In genomic region chr19:45494121-45494775, GRCm38 (mm10) we compare ENCODE assay signal across 19 mouse cellular contexts.
A peak's percentile ranks its signal among the peaks of the same experiment; 100 is the strongest.
DNase-seq lines count a peak whose midpoint lies in the region; ATAC-seq and TF ChIP-seq lines count a peak whose summit lies in the region.
"Had no signal": no experiment of that assay in that cellular context is flagged by ENCODE, and none has a peak within 500 bp of the region (broad histone marks: within the 10 kb centered on the region; RNA-seq: fewer than 3 reads in every experiment).

No protein-coding gene starts in this region.

- H3K36me3 ChIP-seq in forebrain, embryonic 14.5 days (ENCODE audit: control insufficient read depth, insufficient read depth, low read length), result no peaks in the 10 kb centered on the region
- no peaks in the 10 kb centered on the region for H3K36me3 ChIP-seq in midbrain, embryonic 14.5 days (ENCODE audit: control insufficient read depth, insufficient read depth, low read length)
- H3K36me3 ChIP-seq: embryonic facial prominence, embryonic 15.5 days; midbrain, embryonic 12.5 days had no signal

- no peaks in the 10 kb centered on the region for H3K9me3 ChIP-seq in forebrain, embryonic 14.5 days (replicated peaks; ENCODE audit: control insufficient read depth, low read length)
- no peaks in the 10 kb centered on the region for H3K9me3 ChIP-seq in midbrain, embryonic 14.5 days (ENCODE audit: control insufficient read depth, low read length)
- H3K9me3 ChIP-seq: embryonic facial prominence, embryonic 15.5 days; midbrain, embryonic 12.5 days had no signal

- H3K4me2 ChIP-seq in forebrain, embryonic 14.5 days (ENCODE audit: low read length), result no peak overlapping the region
- no peak overlapping the region for H3K4me2 ChIP-seq in midbrain, embryonic 14.5 days (ENCODE audit: low read length)
- H3K4me2 ChIP-seq: embryonic facial prominence, embryonic 15.5 days; liver, embryonic 11.5 days; midbrain, embryonic 12.5 days had no signal

- DNase-seq in layer of hippocampus, adult 2 months (ENCODE audit: low spot score in 2 of 2), result no peak
- no peak for DNase-seq in layer of hippocampus, postnatal 36 days
- DNase-seq in forebrain, embryonic 14.5 days (ENCODE audit: low spot score), result peak; percentile 53
- DNase-seq in midbrain, embryonic 14.5 days, result peak; percentile 60
- no peak for DNase-seq in adrenal gland, postnatal 36 days
- DNase-seq in adipocyte (ENCODE audit: low spot score), result no peak
- DNase-seq in left cerebral cortex, adult 11 months (ENCODE audit: low spot score), result no peak
- DNase-seq: cerebellum, postnatal 10 days; embryo, embryonic 11 days; gastrocnemius, adult 2 months; kidney, adult 8-10 months; kidney, postnatal 4 days; left cerebral cortex, postnatal 4 days; lung, adult 2 months; lung, postnatal 4 days; thymus, postnatal 36 days had no signal

- H3K4me1 ChIP-seq in forebrain, embryonic 14.5 days (ENCODE audit: control insufficient read depth, insufficient read depth, low read length), result peaks cover 12% of the 10 kb centered on the region
- H3K4me1 ChIP-seq in midbrain, embryonic 14.5 days (ENCODE audit: control insufficient read depth, insufficient read depth, low read length), result peaks cover 11% of the 10 kb centered on the region; the same call in 1 of the 2 replicates

- no peak overlapping the region for H3K9ac ChIP-seq in forebrain, embryonic 14.5 days (ENCODE audit: low read length)
- H3K9ac ChIP-seq in midbrain, embryonic 14.5 days (replicated peaks; ENCODE audit: low read length), result no peak overlapping the region
- H3K9ac ChIP-seq: embryonic facial prominence, embryonic 15.5 days; midbrain, embryonic 12.5 days had no signal

- no peak for TF ChIP-seq CTCF in layer of hippocampus, adult 2 months (conservative IDR thresholded peaks at IDR 0.05)

- H3K27me3 ChIP-seq in forebrain, embryonic 14.5 days (replicated peaks; ENCODE audit: control insufficient read depth, insufficient read depth, low read length), result no peaks in the 10 kb centered on the region
- no peaks in the 10 kb centered on the region for H3K27me3 ChIP-seq in midbrain, embryonic 14.5 days (ENCODE audit: control insufficient read depth, insufficient read depth, low read length)
- H3K27me3 ChIP-seq: embryonic facial prominence, embryonic 15.5 days; midbrain, embryonic 12.5 days had no signal

- WGBS in forebrain, embryonic 14.5 days, result 12% methylated on average over 10 of the region's 10 CpGs
- WGBS in midbrain, embryonic 14.5 days, result 41% methylated on average over 10 of the region's 10 CpGs

- no peak for ATAC-seq in forebrain, embryonic 14.5 days
- ATAC-seq in midbrain, embryonic 14.5 days (ENCODE audit: low FRiP score, low TSS enrichment), result no peak

- peak overlapping the region; percentile 48; the same call in 1 of the 2 replicates for H3K27ac ChIP-seq in layer of hippocampus, adult 2 months
- H3K27ac ChIP-seq in forebrain, embryonic 14.5 days (ENCODE audit: low read depth, low read length), result no peak overlapping the region
- H3K27ac ChIP-seq in midbrain, embryonic 14.5 days (replicated peaks; ENCODE audit: low read depth, low read length), result peak overlapping the region; percentile 49; the same call in 1 of the 2 replicates
- H3K27ac ChIP-seq: gastrocnemius, adult 2 months; midbrain, embryonic 12.5 days had no signal

- H3K4me3 ChIP-seq in layer of hippocampus, adult 2 months, result no peak overlapping the region
- no peak overlapping the region for H3K4me3 ChIP-seq in forebrain, embryonic 14.5 days (ENCODE audit: low read depth, low read length)
- H3K4me3 ChIP-seq in midbrain, embryonic 14.5 days (replicated peaks; ENCODE audit: low read depth, low read length), result no peak overlapping the region
- H3K4me3 ChIP-seq: embryonic facial prominence, embryonic 15.5 days; gastrocnemius, adult 2 months; midbrain, embryonic 12.5 days had no signal

Comparison
In these comparisons a context has a peak if more than half of its experiments do, and no peak if none do; other contexts are left out.
1. DNase-seq: peak in forebrain, embryonic 14.5 days (single experiment) and midbrain, embryonic 14.5 days (single experiment); none in layer of hippocampus, adult 2 months (0 of 2), layer of hippocampus, postnatal 36 days (0 of 2), adrenal gland, postnatal 36 days (0 of 2), adipocyte (single experiment) and left cerebral cortex, adult 11 months (single experiment).